Mouse (Mus musculus) testis, adult 2 months (tissue): ENCODE data around the gene Atoh7.
"Not testable (repeated sequence)": the region's sequence is repeated elsewhere in the genome, so short reads cannot be mapped to it uniquely, and the experiment has no call there.

Experiments
- CTCF ChIP-seq: fragments of 200-500 bp; IDR thresholded peaks from 2 replicates; pipeline ENCODE4 v1.5.1; 2012; ENCODE audit warnings: low read depth, mild to moderate bottlenecking, inconsistent platforms, low read length, moderate library complexity; ENCODE audit not compliant: control insufficient read depth, insufficient read depth, insufficient replicate concordance
- POLR2A ChIP-seq: fragments of 200-500 bp; IDR thresholded peaks from 2 replicates; pipeline ENCODE4 v1.6.1; 2012; ENCODE audit warnings: low read depth, mild to moderate bottlenecking, inconsistent platforms, low read length, moderate library complexity; ENCODE audit not compliant: control insufficient read depth

DNA sequence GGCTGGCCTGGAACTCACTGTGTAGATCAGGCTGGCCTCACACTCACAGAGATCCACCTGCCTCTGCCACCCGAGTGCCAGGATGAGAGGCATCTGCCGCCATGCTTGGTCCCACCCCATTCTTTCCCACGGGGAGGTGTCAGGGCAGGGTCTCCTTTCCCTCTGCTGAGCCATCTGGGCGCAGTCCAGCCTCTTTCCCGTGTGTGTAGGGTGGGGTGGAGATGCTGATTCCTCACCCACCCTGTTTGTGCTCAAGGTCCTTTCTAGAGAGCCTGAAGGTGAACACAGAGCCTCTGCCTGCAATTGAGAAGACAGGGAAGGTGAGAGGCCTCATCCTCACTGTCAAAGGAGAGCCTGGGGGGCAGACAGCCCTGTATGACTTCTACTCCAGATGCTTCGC lies 45.4 kb upstream of the Atoh7 start:
- TF ChIP-seq CTCF, POLR2A: not testable (repeated sequence)
